Mouse (Mus musculus) midbrain, embryonic 15.5 days (tissue): ENCODE measurements around the gene Nme2. TPM values are rescaled to one million over a fixed set of nuclear protein-coding genes. Genes with fewer than 3 reads are reported as not detected.

Source experiments
- ATAC-seq: fragments of 200-750 bp; cut with Nextera tagmentation; replicated peaks from 2 replicates; pipeline ENCODE4 v1.8.0; 2017; ENCODE audit warnings: moderate TSS enrichment
- H3K27ac ChIP-seq: fragments of 300-500 bp; sonication (generic); 2 replicates; pipeline ENCODE4 v1.5.1; 2015; ENCODE audit warnings: mild to moderate bottlenecking, inconsistent platforms
- H3K27me3 ChIP-seq: fragments of 300-500 bp; sonication (generic); replicated peaks from 2 replicates; pipeline ENCODE4 v1.6.1; 2015; ENCODE audit warnings: inconsistent platforms
- H3K36me3 ChIP-seq: fragments of 300-500 bp; sonication (generic); replicated peaks from 2 replicates; pipeline ENCODE4 v1.6.1; 2015; ENCODE audit warnings: inconsistent platforms
- H3K4me1 ChIP-seq: fragments of 300-500 bp; sonication (generic); 2 replicates; pipeline ENCODE4 v1.6.1; 2015; ENCODE audit warnings: inconsistent platforms
- H3K4me2 ChIP-seq: fragments of 300-500 bp; sonication (generic); 2 replicates; pipeline ENCODE4 v1.6.1; 2015; ENCODE audit warnings: inconsistent platforms, mild to moderate bottlenecking, moderate library complexity
- H3K4me3 ChIP-seq: fragments of 300-500 bp; sonication (generic); 2 replicates; pipeline ENCODE4 v1.5.1; 2015; ENCODE audit warnings: mild to moderate bottlenecking, inconsistent platforms
- H3K9ac ChIP-seq: fragments of 300-500 bp; sonication (generic); 2 replicates; pipeline ENCODE4 v1.6.1; 2015; ENCODE audit warnings: mild to moderate bottlenecking, inconsistent platforms
- H3K9me3 ChIP-seq: fragments of 300-500 bp; sonication (generic); 2 replicates; pipeline ENCODE4 v1.6.1; 2016; ENCODE audit warnings: inconsistent platforms
- WGBS: fragments of 180-500 bp; shearing (Covaris S2); methylation state at CpG from one replicate; pipeline ENCODE4 v1.1.7; 2015; ENCODE audit warnings: mixed read lengths; 5-methylcytosine and 5-hydroxymethylcytosine counted together
- polyA plus RNA-seq: library from polyadenylated mRNA; unstranded; fragments of >200 nt; fragmentation: Nextera tagmentation; extraction: Ambion mirVana; gene quantifications from 2 replicates; pipeline ENCODE4 v1.2.1, GENCODE M21; 2015

Nme2 gene
- polyA plus RNA-seq, 1 experiment from 2014 or later = 70.3 TPM

DNA sequence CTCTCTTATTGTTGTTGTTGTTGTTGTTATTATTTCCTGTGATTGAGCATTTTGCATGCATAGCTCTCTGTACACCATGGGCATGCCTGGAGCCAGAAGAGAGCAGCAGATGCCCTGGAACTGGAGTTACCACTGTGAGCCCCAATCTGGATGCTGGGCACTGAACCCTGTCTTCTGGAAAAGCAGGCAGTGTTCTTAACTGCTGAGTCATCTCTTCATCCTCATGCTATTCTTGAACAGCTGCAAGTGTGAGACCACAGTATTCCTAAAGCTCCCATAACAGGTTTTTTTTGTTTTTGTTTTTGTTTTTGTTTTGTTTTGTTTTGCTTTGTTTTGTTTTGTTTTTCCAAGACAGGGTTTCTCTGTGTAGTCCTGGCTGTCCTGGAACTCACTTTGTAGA lies 30.2 kb upstream of the Nme2 start:
- H3K9ac ChIP-seq = no peak overlapping the region
- no peaks in the 10 kb centered on the region for H3K9me3 ChIP-seq
- H3K4me1 ChIP-seq = no peaks in the 10 kb centered on the region
- no peak overlapping the region for H3K27ac ChIP-seq
- no peak overlapping the region for H3K4me2 ChIP-seq
- H3K27me3 ChIP-seq = no peaks in the 10 kb centered on the region
- H3K4me3 ChIP-seq = no peak overlapping the region
- no peak for ATAC-seq
- no peaks in the 10 kb centered on the region for H3K36me3 ChIP-seq

- no peak overlapping the region for H3K4me2 ChIP-seq
- WGBS = 84% methylated on average over 5 of the region's 5 CpGs
- H3K4me3 ChIP-seq = no peak overlapping the region
- no peaks in the 10 kb centered on the region for H3K27me3 ChIP-seq
- no peaks in the 10 kb centered on the region for H3K9me3 ChIP-seq
- no peak for ATAC-seq
- no peaks in the 10 kb centered on the region for H3K4me1 ChIP-seq
- H3K27ac ChIP-seq = no peak overlapping the region
- H3K9ac ChIP-seq = no peak overlapping the region
- no peaks in the 10 kb centered on the region for H3K36me3 ChIP-seq
Observed at GRCm38 (mm10) chr11:93985265-93985664, 29.2 kb upstream of the Nme2 start.

DNA sequence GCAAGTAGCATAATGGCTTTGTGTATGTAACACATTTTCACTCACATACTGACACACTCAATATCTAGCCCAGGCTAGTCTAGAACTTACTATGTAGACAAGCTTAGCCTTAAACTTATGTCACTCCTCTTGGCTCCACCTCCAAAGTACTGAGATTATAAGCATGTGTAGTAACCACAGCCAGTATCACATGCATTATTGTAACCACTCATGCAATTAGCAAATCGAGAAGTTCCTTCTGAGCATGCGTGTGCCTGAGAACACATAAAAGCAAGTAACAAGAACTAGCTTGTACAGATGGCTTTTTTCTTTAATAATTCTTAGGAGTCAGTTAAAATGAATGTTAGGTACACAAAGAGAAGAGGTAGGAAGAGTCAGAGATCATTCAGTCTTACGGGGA lies 28.6 kb upstream of the Nme2 start:
- H3K27ac ChIP-seq = no peak overlapping the region

GRCm38 (mm10) chr11:93979502-93980049 lies 23.5 kb upstream of the Nme2 start:
- no peaks in the 10 kb centered on the region for H3K27me3 ChIP-seq
- no peaks in the 10 kb centered on the region for H3K4me1 ChIP-seq
- no peaks in the 10 kb centered on the region for H3K9me3 ChIP-seq
- H3K4me2 ChIP-seq = no peak overlapping the region
- no peak for ATAC-seq
- no peak overlapping the region for H3K27ac ChIP-seq
- H3K36me3 ChIP-seq = no peaks in the 10 kb centered on the region
- no peak overlapping the region for H3K9ac ChIP-seq
- no peak overlapping the region for H3K4me3 ChIP-seq
- WGBS = 68% methylated on average over 6 of the region's 6 CpGs

More for the DNA sequence above, 28.6 kb upstream of the Nme2 start:
- H3K4me1 ChIP-seq = no peaks in the 10 kb centered on the region
- H3K4me2 ChIP-seq = no peak overlapping the region
- ATAC-seq = no peak
- no peaks in the 10 kb centered on the region for H3K9me3 ChIP-seq
- WGBS = 93% methylated on average over 3 of the region's 3 CpGs
- H3K9ac ChIP-seq = no peak overlapping the region
- H3K27me3 ChIP-seq = no peaks in the 10 kb centered on the region
- no peak overlapping the region for H3K4me3 ChIP-seq
- no peaks in the 10 kb centered on the region for H3K36me3 ChIP-seq

DNA sequence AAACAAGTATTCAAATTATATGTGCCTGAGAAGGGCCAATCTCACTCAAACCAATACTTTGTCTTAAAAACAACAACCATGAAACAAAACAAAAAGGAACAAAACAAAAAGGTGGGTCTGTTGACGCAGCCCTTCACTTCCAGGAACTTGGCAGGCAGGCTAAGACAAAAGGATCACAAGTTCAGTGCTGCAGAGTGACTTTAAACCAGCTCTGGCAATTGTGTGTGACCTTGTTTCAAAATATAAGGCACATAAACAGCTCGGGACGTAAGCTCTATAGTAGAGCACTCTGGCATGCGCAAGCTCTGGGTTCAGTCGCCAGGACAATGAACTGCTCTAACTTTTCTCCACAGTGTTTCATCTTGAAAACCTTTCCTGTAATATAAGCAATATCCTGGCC lies 16.9 kb upstream of the Nme2 start:
- Histone ChIP-seq H3K9me3 (no peaks in the 10 kb centered on the region), H3K27me3 (no peaks in the 10 kb centered on the region), H3K9ac (no peak overlapping the region), H3K4me1 (peaks cover 10% of the 10 kb centered on the region), H3K27ac (no peak overlapping the region), H3K4me2 (no peak overlapping the region), H3K4me3 (no peak overlapping the region), H3K36me3 (no peaks in the 10 kb centered on the region)
- 90% methylated on average over 5 of the region's 5 CpGs for WGBS
- no peak for ATAC-seq

GRCm38 (mm10) chr11:93969799-93970198 lies 13.7 kb upstream of the Nme2 start:
- no peak overlapping the region for H3K4me3 ChIP-seq
- H3K27ac ChIP-seq = no peak overlapping the region
- WGBS = 58% methylated on average over 1 of the region's 1 CpGs
- no peak overlapping the region for H3K4me2 ChIP-seq
- no peak overlapping the region for H3K9ac ChIP-seq
- H3K9me3 ChIP-seq = no peaks in the 10 kb centered on the region
- peaks cover 20% of the 10 kb centered on the region for H3K4me1 ChIP-seq
- peaks cover 5% of the 10 kb centered on the region for H3K36me3 ChIP-seq
- no peaks in the 10 kb centered on the region for H3K27me3 ChIP-seq
- ATAC-seq = no peak

DNA sequence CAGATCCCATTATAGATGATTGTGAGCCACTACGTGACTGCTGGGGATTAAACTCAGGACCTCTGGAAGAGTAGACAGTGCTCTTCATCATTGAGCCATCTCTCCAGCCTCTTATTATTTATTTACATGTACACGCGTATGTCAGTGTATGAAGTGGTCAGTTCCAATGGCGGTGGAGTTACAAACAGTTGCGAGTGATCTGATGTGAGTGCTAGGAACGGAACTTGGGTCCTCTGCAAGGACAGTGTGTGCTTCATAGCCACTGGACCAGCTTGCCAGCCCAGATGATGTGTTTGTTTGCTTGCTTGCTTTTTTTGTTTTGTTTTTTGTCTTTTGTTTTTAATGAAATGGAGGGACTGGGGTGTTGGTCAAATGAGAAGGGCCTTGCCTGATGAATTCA lies 13.1 kb upstream of the Nme2 start:
- Histone ChIP-seq H3K9me3 (no peaks in the 10 kb centered on the region), H3K27ac (0 out of 2 replicates have a peak overlapping the region, but pooled peaks have one; percentile 71), H3K4me1 (peaks cover 21% of the 10 kb centered on the region), H3K4me3 (no peak overlapping the region), H3K9ac (0 out of 2 replicates have a peak overlapping the region, but pooled peaks have one; percentile 5), H3K27me3 (no peaks in the 10 kb centered on the region), H3K36me3 (peaks cover 11% of the 10 kb centered on the region), H3K4me2 (no peak overlapping the region)
- ATAC-seq = no peak
- WGBS = 93% methylated on average over 6 of the region's 6 CpGs

GRCm38 (mm10) chr11:93968848-93969128 lies 12.7 kb upstream of the Nme2 start:
- H3K9me3 ChIP-seq = no peaks in the 10 kb centered on the region
- H3K4me2 ChIP-seq = peak overlapping the region; percentile 39
- no peaks in the 10 kb centered on the region for H3K27me3 ChIP-seq
- H3K4me3 ChIP-seq = peak overlapping the region; percentile 61
- peak overlapping the region; percentile 5; the same call in 1 of the 2 replicates for H3K9ac ChIP-seq
- peaks cover 15% of the 10 kb centered on the region for H3K36me3 ChIP-seq
- peak; percentile 24; the same call in 1 of the 2 replicates for ATAC-seq
- H3K27ac ChIP-seq = peak overlapping the region; percentile 71
- peaks cover 23% of the 10 kb centered on the region for H3K4me1 ChIP-seq
- WGBS = 44% methylated on average over 6 of the region's 6 CpGs

- Histone ChIP-seq H3K4me1 (peaks cover 23% of the 10 kb centered on the region), H3K9ac (peak within 1 kb of the TSS; percentile 62), H3K27ac (peak within 1 kb of the TSS; percentile 82), H3K36me3 (peaks cover 20% of the 10 kb centered on the region), H3K27me3 (no peaks in the 10 kb centered on the region), H3K4me3 (peak within 1 kb of the TSS; percentile 61), H3K9me3 (no peaks in the 10 kb centered on the region), H3K4me2 (peak within 1 kb of the TSS; percentile 69)
- peak; percentile 96 for ATAC-seq
- WGBS = under 1% methylated on average over 40 of the region's 40 CpGs
Observed at GRCm38 (mm10) chr11:93968005-93968847, 12.2 kb upstream of the Nme2 start, which contains the start of the genes Gm20390 and Nme1. Gene Gm20390, minus strand, starts transcription at chr11:93968293. Gene Nme1, minus strand, starts transcription at chr11:93968521.

- Histone ChIP-seq H3K27me3 (no peaks in the 10 kb centered on the region), H3K4me1 (peaks cover 23% of the 10 kb centered on the region), H3K9me3 (no peaks in the 10 kb centered on the region), H3K4me3 (peak overlapping the region; percentile 61), H3K4me2 (peak overlapping the region; percentile 69), H3K36me3 (peaks cover 28% of the 10 kb centered on the region), H3K9ac (peak overlapping the region; percentile 62), H3K27ac (peak overlapping the region; percentile 82)
- WGBS = 4% methylated on average over 11 of the region's 11 CpGs
- ATAC-seq = peak; percentile 4; the same call in 1 of the 2 replicates
Observed at GRCm38 (mm10) chr11:93967381-93967780, 11.3 kb upstream of the Nme2 start.

DNA sequence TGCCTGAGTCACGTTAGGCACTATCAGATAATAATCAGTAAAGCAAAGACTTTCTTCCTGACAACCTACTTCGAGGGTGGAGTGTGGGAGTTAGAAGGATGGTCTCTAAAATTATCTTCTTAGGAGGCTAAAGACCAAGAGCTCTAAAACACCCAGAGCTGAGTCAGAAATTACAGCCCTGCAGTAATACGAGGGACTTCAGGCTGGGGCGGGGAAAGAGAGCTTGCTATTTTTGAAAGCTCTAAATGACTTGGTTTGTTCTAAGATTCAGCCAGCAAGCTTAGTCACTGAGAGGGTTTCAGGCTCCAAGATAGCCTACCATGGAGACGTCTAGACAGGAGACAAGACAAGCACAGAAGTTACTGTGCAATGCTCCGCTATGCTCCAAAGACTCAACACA lies 9.3 kb upstream of the Nme2 start:
- WGBS = 95% methylated on average over 6 of the region's 6 CpGs
- no peak overlapping the region for H3K27ac ChIP-seq
- peaks cover 45% of the 10 kb centered on the region for H3K36me3 ChIP-seq

GRCm38 (mm10) chr11:93963013-93963412 lies 7.0 kb upstream of the Nme2 start:
- H3K9me3 ChIP-seq = no peaks in the 10 kb centered on the region
- no peaks in the 10 kb centered on the region for H3K27me3 ChIP-seq
- peaks cover 14% of the 10 kb centered on the region for H3K4me1 ChIP-seq
- peaks cover 66% of the 10 kb centered on the region for H3K36me3 ChIP-seq
- 71% methylated on average over 4 of the region's 4 CpGs for WGBS
- H3K9ac ChIP-seq = no peak overlapping the region
- H3K4me3 ChIP-seq = no peak overlapping the region
- no peak for ATAC-seq
- no peak overlapping the region for H3K27ac ChIP-seq
- H3K4me2 ChIP-seq = no peak overlapping the region

More for the DNA sequence above, 9.3 kb upstream of the Nme2 start:
- no peak overlapping the region for H3K4me3 ChIP-seq
- no peak for ATAC-seq
- H3K27me3 ChIP-seq = no peaks in the 10 kb centered on the region
- no peak overlapping the region for H3K9ac ChIP-seq
- H3K4me2 ChIP-seq = no peak overlapping the region
- peaks cover 23% of the 10 kb centered on the region for H3K4me1 ChIP-seq
- no peaks in the 10 kb centered on the region for H3K9me3 ChIP-seq

DNA sequence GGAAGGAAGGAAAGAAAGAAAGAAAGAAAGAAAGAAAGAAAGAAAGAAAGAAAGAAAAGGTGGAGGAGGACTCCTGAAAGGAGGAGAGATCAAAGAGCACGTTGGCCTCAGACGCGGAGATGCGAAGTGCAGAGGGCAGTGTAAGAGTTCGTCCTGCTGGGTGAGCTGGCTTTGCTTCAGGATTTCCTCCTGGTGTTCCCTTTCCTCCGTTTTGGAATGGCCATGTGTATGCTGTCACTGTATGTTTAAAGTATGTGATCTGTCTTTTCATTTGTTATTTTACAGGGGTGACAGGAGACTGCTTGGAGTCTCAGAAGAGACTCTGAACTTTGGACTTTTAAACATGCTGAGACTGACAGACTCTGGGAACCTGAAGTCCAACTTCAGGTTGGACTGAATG lies 5.4 kb upstream of the Nme2 start:
- Histone ChIP-seq H3K9ac (no peak overlapping the region), H3K4me2 (no peak overlapping the region), H3K4me3 (no peak overlapping the region), H3K27ac (no peak overlapping the region), H3K9me3 (no peaks in the 10 kb centered on the region), H3K36me3 (peaks cover 67% of the 10 kb centered on the region), H3K27me3 (no peaks in the 10 kb centered on the region), H3K4me1 (peaks cover 12% of the 10 kb centered on the region)
- WGBS = 95% methylated on average over 6 of the region's 6 CpGs
- ATAC-seq = no peak
